Mouse (Mus musculus) embryo, embryonic 11.5 days (tissue): Measurements from ENCODE around the gene Znhit6.
A peak's percentile ranks its signal among the peaks of the same experiment; 100 is the strongest.

ENCODE experiments used
- DNase-seq: peaks from one replicate; pipeline ENCODE4 v3.0.0-alpha.2; 2012; ENCODE audit warnings: low read depth, low spot score

Gene Znhit6

GRCm38 (mm10) chr3:145645463-145645862 lies 69.5 kb downstream of the Znhit6 start:
- DNase-seq, result no peak

GRCm38 (mm10) chr3:145646009-145646408 lies 70.0 kb downstream of the Znhit6 start:
- DNase-seq, result peak; percentile 16

DNA sequence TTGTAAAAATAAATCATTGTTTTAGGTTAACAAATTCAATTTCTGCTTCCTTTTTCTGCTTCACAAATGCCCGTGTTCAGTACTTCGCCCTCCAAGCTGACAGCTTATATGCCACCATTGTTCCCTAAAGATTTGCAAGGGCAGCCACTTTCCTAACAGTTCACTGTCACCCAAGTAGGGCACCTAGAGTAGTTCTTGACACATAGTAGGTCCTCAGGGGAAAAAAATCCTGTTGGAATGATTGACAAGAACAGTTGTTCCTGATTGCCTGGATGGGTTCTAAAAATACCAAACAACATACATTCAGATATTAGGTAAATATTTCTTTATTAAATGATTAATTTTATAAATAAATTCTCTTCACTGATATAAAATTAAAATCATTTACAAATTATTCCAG lies 70.7 kb downstream of the Znhit6 start:
- DNase-seq, result no peak

- no peak for DNase-seq
Measured at GRCm38 (mm10) chr3:145647416-145647815, 71.4 kb downstream of the Znhit6 start.

DNA sequence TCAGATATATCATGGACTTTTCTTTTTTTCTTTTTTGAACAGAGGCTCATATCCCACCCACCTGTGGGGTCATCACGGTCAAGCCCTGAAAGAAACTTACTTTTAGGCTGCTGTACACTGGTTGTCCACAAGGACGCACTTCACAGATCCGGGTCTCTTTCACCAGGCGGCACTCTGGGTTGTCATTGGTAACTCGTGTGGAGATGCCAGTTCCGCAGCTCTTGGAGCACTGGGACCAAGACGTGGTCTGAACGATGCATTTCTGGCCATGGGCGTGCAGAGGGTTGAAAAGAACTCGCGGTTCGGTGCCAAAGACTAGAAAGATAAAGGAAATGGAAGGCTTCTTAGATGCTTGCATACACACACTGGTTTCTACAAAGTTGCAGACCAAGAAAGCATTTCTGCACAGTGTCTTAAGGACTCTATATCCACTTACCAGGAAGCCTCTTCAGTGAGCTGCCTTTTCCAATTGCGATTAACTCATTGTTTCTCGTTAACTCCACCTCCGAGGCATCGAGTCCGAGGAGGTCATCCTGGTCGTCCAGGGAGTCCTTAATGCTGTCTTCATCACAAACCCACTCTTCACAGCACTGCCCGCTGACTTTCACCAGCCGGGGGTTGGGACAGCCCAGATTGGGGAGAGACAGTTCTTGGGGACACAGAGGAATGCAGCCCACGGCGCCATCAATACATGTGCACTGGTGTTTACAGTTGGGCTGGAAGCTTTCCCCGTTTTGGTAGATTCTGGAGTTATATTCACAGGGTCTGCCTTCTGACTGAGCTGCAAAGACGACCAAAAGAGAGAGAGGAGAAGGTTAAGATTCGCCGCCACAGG lies 72.3 kb downstream of the Znhit6 start:
- peak; percentile 39 for DNase-seq

DNA sequence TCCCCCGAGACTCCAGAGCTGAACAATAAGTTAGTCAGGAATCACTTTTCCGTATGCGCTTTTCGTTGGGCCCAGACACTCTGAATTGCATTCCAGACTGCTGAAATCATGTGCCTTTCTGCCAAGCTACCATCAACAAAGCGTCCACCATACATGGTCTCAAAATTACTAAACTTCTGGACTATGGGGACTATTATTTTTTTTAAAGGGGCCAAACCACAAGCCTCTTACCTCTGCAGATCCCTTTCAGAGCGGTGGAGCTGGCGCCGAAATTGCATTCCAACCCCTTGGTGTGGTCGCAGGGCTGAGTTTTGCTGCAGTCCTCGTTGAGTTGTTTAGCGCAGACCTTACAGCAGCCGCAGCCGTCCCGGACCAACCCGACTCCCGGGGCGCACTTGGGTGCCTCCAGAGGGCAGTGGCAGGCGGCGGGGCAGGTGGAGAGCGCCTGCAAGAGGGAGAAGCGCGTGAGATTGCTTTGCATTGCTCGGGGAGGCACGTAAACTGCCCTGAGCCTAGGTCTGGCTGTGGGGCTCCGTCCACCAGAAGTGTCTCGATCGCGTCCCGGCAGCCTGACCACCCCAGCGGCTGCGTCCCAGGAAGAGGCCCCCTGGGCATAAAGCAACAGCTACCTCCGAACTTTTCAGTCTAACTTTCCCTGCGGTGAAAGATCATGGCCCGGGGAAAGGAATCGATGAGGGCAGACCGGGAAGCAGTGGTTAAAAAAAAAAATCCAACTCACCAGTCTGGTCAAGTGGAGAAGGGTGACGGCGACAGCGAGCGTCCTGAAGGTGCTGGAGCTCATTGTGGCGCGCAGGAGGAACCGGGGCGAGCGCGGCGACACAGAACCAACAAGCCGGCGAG lies 73.2 kb downstream of the Znhit6 start:
- peak; percentile 35 for DNase-seq

- DNase-seq, result peak; percentile 78
Measured at GRCm38 (mm10) chr3:145649852-145650202, 73.8 kb downstream of the Znhit6 start, which contains the start of gene Ccn1. Ccn1 (minus strand) TSS chr3:145649981.

DNA sequence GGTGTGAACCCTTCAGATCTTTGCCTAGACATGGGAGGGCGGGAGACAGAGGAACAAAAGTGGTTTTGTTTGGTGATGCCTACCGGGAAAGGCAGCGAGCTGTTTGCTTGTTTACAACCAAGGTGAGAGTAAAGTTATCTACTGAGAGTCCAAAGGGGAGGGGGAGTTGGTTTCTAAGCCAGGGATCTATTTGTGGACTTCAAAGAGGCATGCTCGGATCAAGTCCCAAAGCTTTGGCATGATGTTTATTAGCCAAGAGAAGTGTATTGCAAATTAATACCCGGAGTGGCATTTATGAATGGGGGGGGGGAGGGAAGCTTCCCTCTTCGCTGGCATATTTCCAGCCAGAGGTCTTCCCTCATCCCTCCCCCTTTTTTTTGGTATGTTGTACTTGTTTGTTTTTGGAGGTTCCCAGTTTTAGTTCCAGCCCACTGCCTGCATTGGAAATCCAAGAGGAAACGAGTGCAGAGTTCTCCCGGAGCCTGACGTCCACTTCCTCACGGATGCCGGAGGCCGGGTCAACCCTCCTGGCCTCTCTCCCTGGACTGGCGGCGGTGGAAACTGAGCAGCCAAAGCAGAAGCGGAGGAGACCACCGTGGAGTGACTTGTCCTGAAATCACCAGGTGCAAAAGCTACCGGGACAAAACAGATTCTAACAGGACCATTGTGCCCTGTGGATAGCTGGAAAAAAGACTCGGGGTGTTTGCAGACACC lies 74.5 kb downstream of the Znhit6 start:
- DNase-seq, result peak; percentile 24

GRCm38 (mm10) chr3:145651029-145651977 lies 75.3 kb downstream of the Znhit6 start:
- DNase-seq, result peak; percentile 19

GRCm38 (mm10) chr3:145651978-145652321 lies 75.9 kb downstream of the Znhit6 start:
- peak; percentile 19 for DNase-seq

DNA sequence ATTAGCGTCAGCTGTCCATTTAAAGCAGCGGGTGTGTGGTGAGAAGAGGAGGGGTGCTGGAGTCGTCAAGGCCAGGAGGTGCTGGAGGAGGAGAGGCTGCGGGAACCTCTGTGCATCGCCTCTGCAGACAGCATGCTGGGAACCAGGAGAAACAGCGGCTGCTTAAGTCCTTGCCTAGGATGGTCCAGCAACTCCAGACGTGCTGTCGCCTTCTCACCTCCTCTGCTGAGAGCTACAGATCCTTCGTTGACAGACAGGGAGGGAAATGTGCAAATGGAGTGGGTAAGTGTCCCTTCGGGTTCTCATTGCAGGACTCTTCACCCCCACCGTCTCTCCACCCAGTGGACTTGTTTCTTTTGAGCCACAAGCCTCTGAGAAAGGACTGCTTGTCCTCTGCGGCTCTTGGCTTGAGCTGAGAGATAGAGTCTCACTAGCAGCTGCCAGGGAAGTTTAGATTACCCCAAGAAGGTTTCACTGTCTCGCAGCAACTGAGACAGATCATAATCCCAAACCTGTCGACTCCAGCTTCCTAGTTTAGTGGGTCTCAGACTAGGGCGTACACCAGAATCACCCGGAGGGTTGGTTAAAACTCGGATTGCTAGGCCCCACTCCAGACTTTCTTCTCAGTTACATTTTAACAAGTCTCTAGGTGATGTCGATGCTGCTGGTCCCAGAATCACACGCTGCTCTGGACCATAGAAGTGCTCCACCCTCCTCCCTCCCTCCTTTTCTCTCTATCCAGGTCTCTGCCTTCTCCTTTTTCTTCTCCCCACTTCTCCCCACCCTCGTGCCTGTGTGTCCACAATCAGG lies 76.5 kb downstream of the Znhit6 start:
- DNase-seq, result peak; percentile 23

GRCm38 (mm10) chr3:145653191-145653940 lies 77.4 kb downstream of the Znhit6 start:
- DNase-seq, result peak; percentile 64

DNA sequence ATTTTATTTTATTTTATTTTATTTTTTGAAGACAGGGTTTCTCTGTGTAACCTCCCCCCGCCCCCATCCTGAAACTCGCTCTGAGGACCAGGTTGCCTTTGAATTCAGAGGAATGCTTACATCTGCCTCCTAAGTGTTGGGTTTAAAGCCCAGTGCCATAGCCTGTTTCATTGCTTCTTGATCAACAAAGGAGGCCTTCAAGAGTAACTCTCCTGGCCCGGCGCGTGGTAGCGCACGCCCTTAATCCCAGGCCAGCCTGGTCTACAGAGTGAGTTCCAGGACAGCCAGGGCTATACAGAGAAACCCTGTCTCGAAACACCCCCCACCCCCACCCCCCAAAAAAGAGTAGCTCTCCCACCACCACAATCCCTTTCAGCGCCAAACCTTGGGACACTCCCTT lies 78.0 kb downstream of the Znhit6 start:
- no peak for DNase-seq
